Mouse (Mus musculus): Measurements from ENCODE around the gene Ugt2b5. TPM values are rescaled to one million over a fixed set of nuclear protein-coding genes. Genes with fewer than 3 reads are reported as not detected.

The Ugt2b5 gene
- polyA plus RNA-seq, 1 experiment: 0.45 TPM

- no peak for DNase-seq
- Histone ChIP-seq H3K4me1 (ENCODE audit: control insufficient read depth, insufficient read depth, low read length) (no peaks in the 10 kb centered on the region), H3K36me3 (ENCODE audit: control insufficient read depth, insufficient read depth, low read length) (no peaks in the 10 kb centered on the region), H3K4me3 (ENCODE audit: insufficient read depth, low read depth, low read length) (no peak overlapping the region), H3K27me3 (replicated peaks; ENCODE audit: control insufficient read depth, insufficient read depth, low read length) (no peaks in the 10 kb centered on the region), H3K27ac (ENCODE audit: insufficient read depth, low read depth, low read length) (no peak overlapping the region)
- TF ChIP-seq POLR2A (IDR thresholded peaks at IDR 0.05; ENCODE audit: low read depth, low read length): no peak
- TF ChIP-seq CTCF (conservative IDR thresholded peaks at IDR 0.05; ENCODE audit: insufficient read depth, insufficient read length, low read depth, low read length): no peak
Measured at GRCm38 (mm10) chr5:87091111-87091510, 49.0 kb downstream of the Ugt2b5 start.

- TF ChIP-seq CTCF (conservative IDR thresholded peaks at IDR 0.05; ENCODE audit: insufficient read depth, insufficient read length, low read depth, low read length) (no peak), POLR2A (IDR thresholded peaks at IDR 0.05; ENCODE audit: low read depth, low read length) (no peak)
- H3K4me3 ChIP-seq (ENCODE audit: insufficient read depth, low read depth, low read length): no peak overlapping the region
Measured at GRCm38 (mm10) chr5:87089264-87089663, 50.9 kb downstream of the Ugt2b5 start.

GRCm38 (mm10) chr5:87086269-87086668 lies 53.8 kb downstream of the Ugt2b5 start:
- TF ChIP-seq CTCF (conservative IDR thresholded peaks at IDR 0.05; ENCODE audit: insufficient read depth, insufficient read length, low read depth, low read length): no peak
- no peak for TF ChIP-seq POLR2A (IDR thresholded peaks at IDR 0.05; ENCODE audit: low read depth, low read length)
- Histone ChIP-seq H3K27me3 (replicated peaks; ENCODE audit: control insufficient read depth, insufficient read depth, low read length) (no peaks in the 10 kb centered on the region), H3K4me3 (ENCODE audit: insufficient read depth, low read depth, low read length) (no peak overlapping the region), H3K4me1 (ENCODE audit: control insufficient read depth, insufficient read depth, low read length) (no peaks in the 10 kb centered on the region), H3K27ac (ENCODE audit: insufficient read depth, low read depth, low read length) (no peak overlapping the region), H3K36me3 (ENCODE audit: control insufficient read depth, insufficient read depth, low read length) (no peaks in the 10 kb centered on the region)
- 75% methylated on average over 3 of the region's 3 CpGs for WGBS
- DNase-seq: no peak

More at GRCm38 (mm10) chr5:87089264-87089663, 50.9 kb downstream of the Ugt2b5 start:
- no peak overlapping the region for H3K27ac ChIP-seq (ENCODE audit: insufficient read depth, low read depth, low read length)
- DNase-seq: no peak
- H3K4me1 ChIP-seq (ENCODE audit: control insufficient read depth, insufficient read depth, low read length): no peaks in the 10 kb centered on the region
- H3K36me3 ChIP-seq (ENCODE audit: control insufficient read depth, insufficient read depth, low read length): no peaks in the 10 kb centered on the region
- no peaks in the 10 kb centered on the region for H3K27me3 ChIP-seq (replicated peaks; ENCODE audit: control insufficient read depth, insufficient read depth, low read length)

Other genes starting within 250 kb of the Ugt2b5 start
- 23.0 and 29.8 TPM in 2 replicates for gene Ugt2b34, start 233.4 kb downstream of the Ugt2b5 start, polyA plus RNA-seq (2012; rRNA removed)
- gene Ugt2b1, start 213.8 kb downstream of the Ugt2b5 start, polyA plus RNA-seq (2012; rRNA removed): not detected in 2 replicates
- gene Ugt2b35, start 139.5 kb downstream of the Ugt2b5 start, polyA plus RNA-seq (2012; rRNA removed): not detected in 2 replicates
- gene Ugt2b36, start 47.8 kb downstream of the Ugt2b5 start, polyA plus RNA-seq (2012; rRNA removed): not detected in 2 replicates
- 0.57 and 0.99 TPM in 2 replicates for gene Ugt2b37, start 114.5 kb upstream of the Ugt2b5 start, polyA plus RNA-seq (2012; rRNA removed)
- 0.28 and 0.33 TPM in 2 replicates for gene Ugt2a3, start 196.9 kb upstream of the Ugt2b5 start, polyA plus RNA-seq (2012; rRNA removed)

Data from kidney, adult 2 months (tissue).